Mouse (Mus musculus) limb, embryonic 11.5 days (tissue): ENCODE measurements at regions not wholly inside any gene's neighbourhood (a gene's known extent, or its start where the extent isn't known, plus 50 kb on each side); places are given as distances from the start of the nearest gene placed in this dataset.
"Not testable (repeated sequence)": the region's sequence is repeated elsewhere in the genome, so short reads cannot be mapped to it uniquely, and the experiment has no call there.

Source experiments
- ATAC-seq: fragments of 200-750 bp; cut with Nextera tagmentation; 2 replicates; pipeline ENCODE4 v1.8.0; 2017; ENCODE audit warnings: low read depth; ENCODE audit not compliant: insufficient number of reproducible peaks, low FRiP score, low TSS enrichment
- DNase-seq: peaks from one replicate; pipeline ENCODE4 v3.0.0-alpha.2; 2015; ENCODE audit warnings: low spot score
- H3K27ac ChIP-seq: fragments of 300-500 bp; sonication (generic); replicated peaks from 2 replicates; pipeline ENCODE4 v1.5.1; 2014; ENCODE audit warnings: low read depth, mild to moderate bottlenecking, low read length
- H3K27me3 ChIP-seq: fragments of 300-500 bp; sonication (generic); 2 replicates; pipeline ENCODE4 v1.6.1; 2014; ENCODE audit warnings: mild to moderate bottlenecking, low read length, mixed read lengths; ENCODE audit not compliant: control insufficient read depth, insufficient read depth
- H3K36me3 ChIP-seq: fragments of 300-500 bp; sonication (generic); 2 replicates; pipeline ENCODE4 v1.6.1; 2014; ENCODE audit warnings: mild to moderate bottlenecking, low read length, moderate library complexity, mixed read lengths; ENCODE audit not compliant: control insufficient read depth, insufficient read depth
- H3K4me1 ChIP-seq: fragments of 300-500 bp; sonication (generic); 2 replicates; pipeline ENCODE4 v1.6.1; 2014; ENCODE audit warnings: low read length, mixed read lengths; ENCODE audit not compliant: control insufficient read depth, insufficient read depth
- H3K4me2 ChIP-seq: fragments of 300-500 bp; sonication (generic); 2 replicates; pipeline ENCODE4 v1.6.1; 2014; ENCODE audit warnings: low read depth, mild to moderate bottlenecking, moderate library complexity; ENCODE audit not compliant: severe bottlenecking
- H3K4me3 ChIP-seq: fragments of 300-500 bp; sonication (generic); 2 replicates; pipeline ENCODE4 v1.5.1; 2014; ENCODE audit warnings: low read depth, low read length
- H3K9ac ChIP-seq: fragments of 300-500 bp; sonication (generic); 2 replicates; pipeline ENCODE4 v1.6.1; 2014; ENCODE audit warnings: mild to moderate bottlenecking, low read length
- H3K9me3 ChIP-seq: fragments of 300-500 bp; sonication (generic); 2 replicates; pipeline ENCODE4 v1.6.1; 2016; ENCODE audit warnings: low read length; ENCODE audit not compliant: control insufficient read depth
- WGBS: fragments of 180-500 bp; shearing (Covaris S2); extraction: QIAGEN DNeasy Blood & Tissue Kit; methylation state at CpG from one replicate; pipeline ENCODE4 v1.1.7; 2014; 5-methylcytosine and 5-hydroxymethylcytosine counted together

GRCm38 (mm10) chr2:78537574-78537973, 330.4 kb upstream of the Ube2e3 start:
- Histone ChIP-seq H3K27me3 (no peaks in the 10 kb centered on the region), H3K4me1 (no peaks in the 10 kb centered on the region), H3K27ac (no peak overlapping the region), H3K4me3 (no peak overlapping the region), H3K36me3 (no peaks in the 10 kb centered on the region), H3K9ac (no peak overlapping the region), H3K9me3 (no peaks in the 10 kb centered on the region), H3K4me2 (no peak overlapping the region)
- ATAC-seq (no peak), DNase-seq (no peak)
- 90% methylated on average over 2 of the region's 2 CpGs for WGBS

- WGBS, result 92% methylated on average over 5 of the region's 5 CpGs
Measured at GRCm38 (mm10) chr2:78533881-78534280, 334.0 kb upstream of the Ube2e3 start.

GRCm38 (mm10) chr2:78530535-78530934, 337.4 kb upstream of the Ube2e3 start:
- no peak for ATAC-seq

More at GRCm38 (mm10) chr2:78533881-78534280, 334.0 kb upstream of the Ube2e3 start:
- not testable (repeated sequence) for H3K4me1 ChIP-seq, H3K27me3 ChIP-seq, ATAC-seq, H3K4me3 ChIP-seq, H3K9me3 ChIP-seq, DNase-seq, H3K36me3 ChIP-seq, H3K4me2 ChIP-seq, H3K9ac ChIP-seq, H3K27ac ChIP-seq

GRCm38 (mm10) chr2:78520258-78521023, 347.5 kb upstream of the Ube2e3 start:
- Histone ChIP-seq H3K4me1 (no peaks in the 10 kb centered on the region), H3K4me2 (no peak overlapping the region), H3K27ac (no peak overlapping the region), H3K27me3 (no peaks in the 10 kb centered on the region), H3K9me3 (no peaks in the 10 kb centered on the region), H3K36me3 (no peaks in the 10 kb centered on the region), H3K4me3 (no peak overlapping the region), H3K9ac (no peak overlapping the region)
- WGBS, result 94% methylated on average over 4 of the region's 4 CpGs
- ATAC-seq (no peak), DNase-seq (no peak)

More at GRCm38 (mm10) chr2:78530535-78530934, 337.4 kb upstream of the Ube2e3 start:
- no peaks in the 10 kb centered on the region for H3K9me3 ChIP-seq
- no peaks in the 10 kb centered on the region for H3K27me3 ChIP-seq
- WGBS, result 82% methylated on average over 2 of the region's 2 CpGs
- no peak overlapping the region for H3K27ac ChIP-seq
- no peak for DNase-seq
- H3K4me2 ChIP-seq, result no peak overlapping the region
- H3K36me3 ChIP-seq, result no peaks in the 10 kb centered on the region
- H3K9ac ChIP-seq, result no peak overlapping the region
- H3K4me1 ChIP-seq, result no peaks in the 10 kb centered on the region
- H3K4me3 ChIP-seq, result no peak overlapping the region

- DNase-seq (no peak), ATAC-seq (no peak)
- Histone ChIP-seq H3K27me3 (no peaks in the 10 kb centered on the region), H3K4me3 (no peak overlapping the region), H3K9ac (no peak overlapping the region), H3K36me3 (no peaks in the 10 kb centered on the region), H3K9me3 (no peaks in the 10 kb centered on the region), H3K4me2 (no peak overlapping the region), H3K4me1 (no peaks in the 10 kb centered on the region), H3K27ac (no peak overlapping the region)
Measured at GRCm38 (mm10) chr2:78493115-78493514, 374.8 kb upstream of the Ube2e3 start.

GRCm38 (mm10) chr2:78480036-78480435, 387.9 kb upstream of the Ube2e3 start:
- H3K9ac ChIP-seq, result no peak overlapping the region
- H3K9me3 ChIP-seq, result no peaks in the 10 kb centered on the region
- no peaks in the 10 kb centered on the region for H3K4me1 ChIP-seq
- H3K4me3 ChIP-seq, result no peak overlapping the region
- DNase-seq, result peak; percentile 21
- no peaks in the 10 kb centered on the region for H3K36me3 ChIP-seq
- no peak overlapping the region for H3K4me2 ChIP-seq
- ATAC-seq, result no peak
- no peaks in the 10 kb centered on the region for H3K27me3 ChIP-seq
- no peak overlapping the region for H3K27ac ChIP-seq
- WGBS, result 81% methylated on average over 4 of the region's 4 CpGs

- no peaks in the 10 kb centered on the region for H3K9me3 ChIP-seq
- no peaks in the 10 kb centered on the region for H3K4me1 ChIP-seq
- DNase-seq (no peak), ATAC-seq (no peak)
- WGBS, result 76% methylated on average over 4 of the region's 4 CpGs
- H3K9ac ChIP-seq, result no peak overlapping the region
- no peak overlapping the region for H3K4me2 ChIP-seq
- no peaks in the 10 kb centered on the region for H3K36me3 ChIP-seq
- H3K27me3 ChIP-seq, result no peaks in the 10 kb centered on the region
- no peak overlapping the region for H3K4me3 ChIP-seq
- H3K27ac ChIP-seq, result no peak overlapping the region
Measured at GRCm38 (mm10) chr2:78459444-78459843, 408.5 kb upstream of the Ube2e3 start.

GRCm38 (mm10) chr2:78453411-78453810, 414.5 kb upstream of the Ube2e3 start:
- Histone ChIP-seq H3K27me3 (no peaks in the 10 kb centered on the region), H3K27ac (no peak overlapping the region), H3K36me3 (no peaks in the 10 kb centered on the region), H3K4me2 (no peak overlapping the region), H3K4me1 (no peaks in the 10 kb centered on the region), H3K9ac (no peak overlapping the region), H3K4me3 (no peak overlapping the region), H3K9me3 (no peaks in the 10 kb centered on the region)
- DNase-seq, result no peak
- ATAC-seq, result no peak
- WGBS, result 80% methylated on average over 3 of the region's 3 CpGs

- H3K27me3 ChIP-seq, result no peaks in the 10 kb centered on the region
- no peaks in the 10 kb centered on the region for H3K9me3 ChIP-seq
- no peaks in the 10 kb centered on the region for H3K36me3 ChIP-seq
- DNase-seq (no peak), ATAC-seq (no peak)
- H3K27ac ChIP-seq, result no peak overlapping the region
- no peaks in the 10 kb centered on the region for H3K4me1 ChIP-seq
- H3K4me3 ChIP-seq, result no peak overlapping the region
- no peak overlapping the region for H3K9ac ChIP-seq
- no peak overlapping the region for H3K4me2 ChIP-seq
Measured at GRCm38 (mm10) chr2:78436816-78437215, 431.1 kb upstream of the Ube2e3 start.
